Mouse (Mus musculus) hindbrain, embryonic 12.5 days (tissue): ENCODE data around the gene Ccdc141. TPM values are rescaled to one million over a fixed set of nuclear protein-coding genes. Genes with fewer than 3 reads are reported as not detected.

Experiments used
- ATAC-seq: fragments of 200-750 bp; cut with Nextera tagmentation; 2 replicates; pipeline ENCODE4 v1.8.0; 2017; ENCODE audit warnings: moderate TSS enrichment; ENCODE audit not compliant: low FRiP score
- H3K27ac ChIP-seq: fragments of 300-500 bp; sonication (generic); 2 replicates; pipeline ENCODE4 v1.5.1; 2016; ENCODE audit warnings: mild to moderate bottlenecking
- H3K27me3 ChIP-seq: fragments of 300-500 bp; sonication (generic); 2 replicates; pipeline ENCODE4 v1.6.1; 2016; ENCODE audit warnings: mild to moderate bottlenecking
- H3K36me3 ChIP-seq: fragments of 300-500 bp; sonication (generic); 2 replicates; pipeline ENCODE4 v1.6.1; 2016; ENCODE audit warnings: mild to moderate bottlenecking
- H3K4me1 ChIP-seq: fragments of 300-500 bp; sonication (generic); 2 replicates; pipeline ENCODE4 v1.6.1; 2016
- H3K4me2 ChIP-seq: fragments of 300-500 bp; sonication (generic); replicated peaks from 2 replicates; pipeline ENCODE4 v1.6.1; 2016; ENCODE audit warnings: mild to moderate bottlenecking
- H3K4me3 ChIP-seq: fragments of 300-500 bp; sonication (generic); 2 replicates; pipeline ENCODE4 v1.5.1; 2016; ENCODE audit warnings: mild to moderate bottlenecking
- H3K9ac ChIP-seq: fragments of 300-500 bp; sonication (generic); 2 replicates; pipeline ENCODE4 v1.6.1; 2016; ENCODE audit warnings: mild to moderate bottlenecking, moderate library complexity
- H3K9me3 ChIP-seq: fragments of 300-500 bp; sonication (generic); replicated peaks from 2 replicates; pipeline ENCODE4 v1.6.1; 2016; ENCODE audit warnings: mild to moderate bottlenecking
- WGBS: fragments of 180-500 bp; shearing (Covaris S2); methylation state at CpG from one replicate; pipeline ENCODE4 v1.1.7; 2016; 5-methylcytosine and 5-hydroxymethylcytosine counted together
- polyA plus RNA-seq: library from polyadenylated mRNA; unstranded; fragments of >200 nt; fragmentation: Nextera tagmentation; extraction: Ambion mirVana; gene quantifications from 2 replicates; pipeline ENCODE4 v1.2.1, GENCODE M21; 2016

The Ccdc141 gene
- polyA plus RNA-seq, 1 experiment from 2014 or later = 5.9 TPM

- no peak for ATAC-seq
- peaks cover 4% of the 10 kb centered on the region; the same call in 1 of the 2 replicates for H3K27me3 ChIP-seq
- 36% methylated on average over 10 of the region's 10 CpGs for WGBS
- peaks cover 24% of the 10 kb centered on the region for H3K4me1 ChIP-seq
- H3K9ac ChIP-seq = no peak overlapping the region
- peak overlapping the region; percentile 35; the same call in 1 of the 2 replicates for H3K4me2 ChIP-seq
- no peaks in the 10 kb centered on the region for H3K9me3 ChIP-seq
- no peak overlapping the region for H3K4me3 ChIP-seq
- no peak overlapping the region for H3K27ac ChIP-seq
- no peaks in the 10 kb centered on the region for H3K36me3 ChIP-seq
These were observed 1.8 kb upstream of the Ccdc141 start for GRCm38 (mm10) chr2:77172241-77172671.

- H3K4me3 ChIP-seq = no peak overlapping the region
- H3K9me3 ChIP-seq = no peaks in the 10 kb centered on the region
- peak; percentile 46 for ATAC-seq
- peaks cover 4% of the 10 kb centered on the region; the same call in 1 of the 2 replicates for H3K27me3 ChIP-seq
- H3K4me2 ChIP-seq = peak overlapping the region; percentile 35
- H3K4me1 ChIP-seq = peaks cover 24% of the 10 kb centered on the region
- WGBS = 47% methylated on average over 23 of the region's 23 CpGs
- H3K36me3 ChIP-seq = no peaks in the 10 kb centered on the region
- H3K27ac ChIP-seq = no peak overlapping the region
- no peak overlapping the region for H3K9ac ChIP-seq
These were observed 1.2 kb upstream of the Ccdc141 start for GRCm38 (mm10) chr2:77171444-77172240.

- Histone ChIP-seq H3K27me3 (peaks cover 4% of the 10 kb centered on the region; the same call in 1 of the 2 replicates), H3K9me3 (no peaks in the 10 kb centered on the region), H3K36me3 (no peaks in the 10 kb centered on the region), H3K4me3 (peak overlapping the region; percentile 32), H3K9ac (peak overlapping the region; percentile 55), H3K4me2 (peak overlapping the region; percentile 63), H3K27ac (0 out of 2 replicates have a peak overlapping the region, but pooled peaks have one; percentile 18), H3K4me1 (peaks cover 24% of the 10 kb centered on the region)
- WGBS = 4% methylated on average over 21 of the region's 21 CpGs
- peak; percentile 63 for ATAC-seq
These were observed 362 bp downstream of the Ccdc141 start for GRCm38 (mm10) chr2:77169916-77170632.

GRCm38 (mm10) chr2:77169218-77169617 lies 1.2 kb downstream of the Ccdc141 start:
- Histone ChIP-seq H3K4me2 (peak overlapping the region; percentile 21; the same call in 1 of the 2 replicates), H3K4me3 (no peak overlapping the region), H3K36me3 (no peaks in the 10 kb centered on the region), H3K27ac (no peak overlapping the region), H3K27me3 (peaks cover 4% of the 10 kb centered on the region; the same call in 1 of the 2 replicates), H3K9ac (no peak overlapping the region), H3K9me3 (no peaks in the 10 kb centered on the region), H3K4me1 (peaks cover 20% of the 10 kb centered on the region)
- ATAC-seq = no peak
- WGBS = 85% methylated on average over 4 of the region's 4 CpGs

- Histone ChIP-seq H3K9me3 (no peaks in the 10 kb centered on the region), H3K4me2 (no peak overlapping the region), H3K4me1 (peaks cover 20% of the 10 kb centered on the region), H3K36me3 (no peaks in the 10 kb centered on the region), H3K4me3 (no peak overlapping the region), H3K9ac (no peak overlapping the region), H3K27ac (no peak overlapping the region), H3K27me3 (peaks cover 4% of the 10 kb centered on the region; the same call in 1 of the 2 replicates)
- no peak for ATAC-seq
- 90% methylated on average over 7 of the region's 7 CpGs for WGBS
These were observed 1.7 kb downstream of the Ccdc141 start for GRCm38 (mm10) chr2:77168781-77169180.

GRCm38 (mm10) chr2:77168081-77168685 lies 2.3 kb downstream of the Ccdc141 start:
- H3K27ac ChIP-seq = no peak overlapping the region
- no peaks in the 10 kb centered on the region for H3K36me3 ChIP-seq
- no peak overlapping the region for H3K4me3 ChIP-seq
- 87% methylated on average over 13 of the region's 13 CpGs for WGBS
- ATAC-seq = no peak
- no peak overlapping the region for H3K4me2 ChIP-seq
- H3K9ac ChIP-seq = no peak overlapping the region
- H3K27me3 ChIP-seq = peaks cover 4% of the 10 kb centered on the region; the same call in 1 of the 2 replicates
- H3K9me3 ChIP-seq = no peaks in the 10 kb centered on the region
- peaks cover 20% of the 10 kb centered on the region for H3K4me1 ChIP-seq

- 90% methylated on average over 4 of the region's 4 CpGs for WGBS
- no peak overlapping the region for H3K27ac ChIP-seq
- no peaks in the 10 kb centered on the region for H3K36me3 ChIP-seq
- H3K27me3 ChIP-seq = peaks cover 4% of the 10 kb centered on the region; the same call in 1 of the 2 replicates
- H3K4me2 ChIP-seq = no peak overlapping the region
- no peak overlapping the region for H3K4me3 ChIP-seq
- no peaks in the 10 kb centered on the region for H3K9me3 ChIP-seq
- no peak overlapping the region for H3K9ac ChIP-seq
- no peak for ATAC-seq
- H3K4me1 ChIP-seq = 0 out of 2 replicates have a peak, but pooled peaks cover 10% of the 10 kb centered on the region
These were observed 4.1 kb downstream of the Ccdc141 start for GRCm38 (mm10) chr2:77166366-77166765.

- WGBS = 80% methylated on average over 3 of the region's 3 CpGs
- H3K36me3 ChIP-seq = no peaks in the 10 kb centered on the region
- no peaks in the 10 kb centered on the region for H3K4me1 ChIP-seq
- H3K9me3 ChIP-seq = no peaks in the 10 kb centered on the region
- H3K4me3 ChIP-seq = no peak overlapping the region
- no peak for ATAC-seq
- H3K9ac ChIP-seq = no peak overlapping the region
- H3K4me2 ChIP-seq = no peak overlapping the region
- H3K27me3 ChIP-seq = peaks cover 4% of the 10 kb centered on the region; the same call in 1 of the 2 replicates
- no peak overlapping the region for H3K27ac ChIP-seq
These were observed 5.8 kb downstream of the Ccdc141 start for GRCm38 (mm10) chr2:77164662-77165061.

GRCm38 (mm10) chr2:77163381-77163780 lies 7.1 kb downstream of the Ccdc141 start:
- WGBS = 85% methylated on average over 3 of the region's 3 CpGs
- Histone ChIP-seq H3K27me3 (no peaks in the 10 kb centered on the region), H3K9ac (no peak overlapping the region), H3K9me3 (no peaks in the 10 kb centered on the region), H3K4me3 (no peak overlapping the region), H3K4me2 (no peak overlapping the region), H3K27ac (no peak overlapping the region), H3K4me1 (no peaks in the 10 kb centered on the region), H3K36me3 (no peaks in the 10 kb centered on the region)
- ATAC-seq = no peak

GRCm38 (mm10) chr2:77162135-77162534 lies 8.3 kb downstream of the Ccdc141 start:
- WGBS = 84% methylated on average over 3 of the region's 3 CpGs
- H3K9me3 ChIP-seq = no peaks in the 10 kb centered on the region
- H3K9ac ChIP-seq = no peak overlapping the region
- H3K27ac ChIP-seq = no peak overlapping the region
- H3K36me3 ChIP-seq = no peaks in the 10 kb centered on the region
- no peak overlapping the region for H3K4me3 ChIP-seq
- no peaks in the 10 kb centered on the region for H3K27me3 ChIP-seq
- no peaks in the 10 kb centered on the region for H3K4me1 ChIP-seq
- H3K4me2 ChIP-seq = no peak overlapping the region
- no peak for ATAC-seq

- Histone ChIP-seq H3K36me3 (no peaks in the 10 kb centered on the region), H3K4me2 (no peak overlapping the region), H3K4me1 (no peaks in the 10 kb centered on the region), H3K27me3 (no peaks in the 10 kb centered on the region), H3K27ac (no peak overlapping the region), H3K9ac (no peak overlapping the region), H3K9me3 (no peaks in the 10 kb centered on the region), H3K4me3 (no peak overlapping the region)
- WGBS = 84% methylated on average over 4 of the region's 4 CpGs
- no peak for ATAC-seq
These were observed 12.9 kb downstream of the Ccdc141 start for GRCm38 (mm10) chr2:77157546-77157945.

- H3K4me3 ChIP-seq = no peak overlapping the region
- 63% methylated on average over 4 of the region's 4 CpGs for WGBS
- no peaks in the 10 kb centered on the region for H3K36me3 ChIP-seq
- H3K4me1 ChIP-seq = no peaks in the 10 kb centered on the region
- ATAC-seq = no peak
- H3K27me3 ChIP-seq = no peaks in the 10 kb centered on the region
- H3K9me3 ChIP-seq = no peaks in the 10 kb centered on the region
- no peak overlapping the region for H3K9ac ChIP-seq
- H3K27ac ChIP-seq = no peak overlapping the region
- no peak overlapping the region for H3K4me2 ChIP-seq
These were observed 16.4 kb downstream of the Ccdc141 start for GRCm38 (mm10) chr2:77154080-77154479.
